Mouse (Mus musculus): Measurements from ENCODE around the gene St3gal2.
A peak's percentile ranks its signal among the peaks of the same experiment; 100 is the strongest.
"Not testable (repeated sequence)": the region's sequence is repeated elsewhere in the genome, so short reads cannot be mapped to it uniquely, and the experiment has no call there.

St3gal2 gene

DNA sequence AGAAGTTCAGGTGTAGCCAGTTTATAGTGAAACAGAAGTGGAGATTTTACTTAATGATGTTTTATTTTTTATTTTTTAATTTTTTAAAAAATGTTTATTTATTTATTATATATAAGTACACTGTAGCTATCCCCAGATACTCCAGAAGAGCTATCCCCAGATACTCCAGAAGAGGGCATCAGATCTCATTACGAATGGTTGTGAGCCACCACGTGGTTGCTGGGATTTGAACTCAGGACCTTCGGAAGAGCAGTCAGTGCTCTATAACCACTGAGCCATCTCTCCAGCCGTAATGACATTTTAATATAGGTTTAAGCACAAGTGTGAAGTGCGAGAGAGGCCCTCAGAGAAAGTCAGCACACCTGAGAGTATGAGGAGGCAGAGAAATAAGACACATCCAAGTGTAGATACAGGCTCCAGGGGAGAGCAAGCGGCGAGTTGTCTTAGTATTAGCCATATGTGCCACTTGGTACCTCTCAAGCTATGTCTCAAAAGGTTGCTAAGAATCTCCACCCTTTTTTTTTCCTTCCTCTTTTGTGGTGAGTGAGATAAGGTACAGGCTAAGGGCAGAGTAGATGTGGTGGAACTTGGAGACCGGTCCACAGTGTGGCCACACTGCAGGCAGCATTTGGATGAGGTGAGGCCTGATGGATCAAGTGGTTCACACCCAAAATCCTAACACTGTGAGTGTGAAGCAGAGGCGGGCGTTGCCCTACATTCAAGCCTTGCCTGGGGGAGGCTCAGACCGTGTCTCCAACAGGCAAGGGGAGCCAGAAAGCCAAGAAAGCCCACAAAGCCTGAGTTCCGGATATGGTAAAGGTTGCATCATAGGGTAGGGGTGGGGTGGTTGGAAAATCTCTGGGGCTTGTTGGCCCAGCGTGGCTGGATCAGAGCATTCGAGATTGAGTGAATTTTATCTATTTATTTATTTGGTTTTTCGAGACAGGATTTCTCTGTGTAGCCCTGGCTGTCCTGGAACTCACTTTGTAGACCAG is 7.8 kb upstream of the St3gal2 start:
- no peak for DNase-seq (ENCODE audit: low spot score in 2 of 2)

DNA sequence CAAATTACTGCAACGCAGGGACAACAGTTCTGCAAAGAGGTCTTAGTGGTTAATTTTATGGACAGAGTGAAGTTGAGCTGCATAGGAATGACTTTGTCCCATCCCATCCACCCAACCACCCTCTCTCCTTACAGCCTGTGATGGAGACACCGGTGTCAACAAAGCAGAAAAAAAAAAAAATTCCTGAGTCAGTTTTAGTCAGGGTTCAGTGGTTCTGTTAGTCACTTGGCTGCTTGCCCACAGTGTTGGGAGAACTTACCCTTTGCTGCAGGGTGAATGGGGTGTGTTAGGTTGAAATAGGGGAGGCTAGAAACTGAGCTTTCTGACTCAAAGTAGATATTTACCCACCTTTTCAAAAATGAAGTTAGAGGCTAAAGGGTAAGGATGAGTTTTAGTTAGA is 2.3 kb upstream of the St3gal2 start:
- no peak for DNase-seq (ENCODE audit: low spot score in 2 of 2)

DNA sequence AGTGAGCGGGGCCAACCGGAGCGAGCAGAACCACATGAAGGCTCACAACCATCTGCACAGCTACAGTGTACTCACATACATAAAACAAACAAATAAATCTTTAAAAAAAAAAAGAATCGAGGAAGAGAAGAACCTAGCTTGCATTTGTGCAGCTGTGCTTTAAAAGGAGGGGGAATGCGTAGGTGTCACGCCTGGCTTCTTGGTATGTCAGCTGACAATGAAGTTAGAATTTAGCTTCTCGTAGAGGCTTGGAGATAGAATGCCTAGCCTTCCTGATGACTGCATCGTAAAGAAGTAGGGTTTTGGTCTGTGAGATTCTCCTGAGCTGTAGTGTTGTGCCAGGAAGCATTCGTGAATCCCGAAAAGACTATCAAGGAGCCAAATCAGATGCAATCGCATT is 1.7 kb upstream of the St3gal2 start:
- DNase-seq (ENCODE audit: low spot score in 2 of 2) = no peak

DNA sequence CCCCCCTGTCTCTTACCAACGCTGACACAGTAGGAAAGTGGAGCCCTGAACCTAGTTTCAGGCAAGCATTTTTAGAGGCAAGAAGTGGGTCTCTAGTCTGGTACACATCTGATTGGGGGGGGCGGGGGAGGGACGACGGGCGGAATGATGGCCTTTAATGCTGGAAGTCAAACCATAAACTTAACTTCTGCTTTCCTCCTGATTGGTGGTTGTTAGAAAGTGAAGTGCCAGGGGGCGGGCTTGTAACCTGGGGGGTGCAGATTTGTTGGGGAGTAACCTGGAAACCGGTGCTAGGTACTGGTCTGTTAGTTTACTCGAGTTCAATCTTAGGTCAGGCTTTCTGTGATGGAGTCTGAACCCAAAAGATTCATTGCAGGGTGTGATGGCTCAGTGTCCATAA is 1.3 kb upstream of the St3gal2 start:
- no peak for DNase-seq (ENCODE audit: low spot score in 2 of 2)

DNA sequence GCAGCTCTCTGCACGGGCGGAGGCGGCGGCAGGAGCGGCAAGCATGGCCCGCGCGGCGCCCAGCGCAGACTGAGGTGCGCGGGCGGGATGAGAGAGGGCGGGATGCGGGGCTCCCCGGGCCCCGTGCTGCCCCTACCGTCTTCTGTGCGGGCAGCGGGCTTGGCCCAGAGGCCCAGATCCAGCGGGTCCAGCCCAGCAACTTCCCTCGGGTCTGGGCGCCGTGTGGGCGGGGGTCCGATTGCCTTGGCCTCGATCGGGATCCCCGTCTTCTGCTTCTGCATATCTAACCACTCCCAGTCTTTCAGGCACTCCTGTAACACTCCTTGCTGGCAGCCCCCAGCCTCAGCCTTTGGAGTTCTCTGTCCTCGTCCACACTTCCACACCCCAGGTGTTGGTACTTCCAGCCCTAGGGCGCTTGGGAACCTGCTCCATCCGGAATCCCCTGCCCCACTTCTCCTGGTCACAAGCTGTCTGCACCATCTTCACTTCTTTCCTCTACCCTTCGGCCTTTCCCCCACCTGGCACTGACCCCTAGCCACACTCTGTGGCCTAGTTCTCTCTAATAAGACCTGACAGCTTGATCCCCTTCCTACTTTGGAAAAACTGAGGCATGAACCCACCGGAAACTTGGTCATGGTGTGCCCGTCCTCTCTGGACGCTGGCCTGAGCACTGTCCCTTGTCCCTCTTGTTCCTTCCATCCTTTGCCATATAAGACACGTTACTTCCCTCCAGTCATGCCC is 480 bp downstream of the St3gal2 start:
- DNase-seq (ENCODE audit: low spot score in 2 of 2) = peak in 1 of 2 experiments; percentile 41

DNA sequence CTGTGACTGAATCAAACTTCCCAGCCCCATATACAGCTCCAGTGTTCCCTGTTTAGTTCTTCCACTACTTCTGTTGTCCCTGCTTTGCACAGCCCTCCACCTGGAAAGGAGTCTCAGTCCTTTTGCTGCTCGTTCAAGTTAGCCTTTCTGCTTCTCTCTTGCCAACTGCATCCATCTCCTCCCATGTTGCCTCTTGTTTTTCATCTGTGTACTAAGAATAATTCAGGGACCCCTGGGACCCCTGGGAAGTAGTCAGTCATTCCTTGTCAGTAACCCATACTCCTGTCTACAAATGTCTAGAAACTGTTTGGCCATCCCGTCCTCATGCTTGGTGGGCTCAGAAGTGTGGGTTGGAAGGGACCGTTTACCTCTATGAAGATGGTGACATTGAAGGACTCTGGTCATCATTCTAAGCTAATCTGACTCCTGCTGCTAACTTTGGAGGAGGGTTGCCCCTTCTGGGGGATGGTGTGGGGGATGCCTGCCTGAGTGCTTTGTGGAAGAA is 1.1 kb downstream of the St3gal2 start:
- no peak for DNase-seq (ENCODE audit: low spot score in 2 of 2)

DNA sequence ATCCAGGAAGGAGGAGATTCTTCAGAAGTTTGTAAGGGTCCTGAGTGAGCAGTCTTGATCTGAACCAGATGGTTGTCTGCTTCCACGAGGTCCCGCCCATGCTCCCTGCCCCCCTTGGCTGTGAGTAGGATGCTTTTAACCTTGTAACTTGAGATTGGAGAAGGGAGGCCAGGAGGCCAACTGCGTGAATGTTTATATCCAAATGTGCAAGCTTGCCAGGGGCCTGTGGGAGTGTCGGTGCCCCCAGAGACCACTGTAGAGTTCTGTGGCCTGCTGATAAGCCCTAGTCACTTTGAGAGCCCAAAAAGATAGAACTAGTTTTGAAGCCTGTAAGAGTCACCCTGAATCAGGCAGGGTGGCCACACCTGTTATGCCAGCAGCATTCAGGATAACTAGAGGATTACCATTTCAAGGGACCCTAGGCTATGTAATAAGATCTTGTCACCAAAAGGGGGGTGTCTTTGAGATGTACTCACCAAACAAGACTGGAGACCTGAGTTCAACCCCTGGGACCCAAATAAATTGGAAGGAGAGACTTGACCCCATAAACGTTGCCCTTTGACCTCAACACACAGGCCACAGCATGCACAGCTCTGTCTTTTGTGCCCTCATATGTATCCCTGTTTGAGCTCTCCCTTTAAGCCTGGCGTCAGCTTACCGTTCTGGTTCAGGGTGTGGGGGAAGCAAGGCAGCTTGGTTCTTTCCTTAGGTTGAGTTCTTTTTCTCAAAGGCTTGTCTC is 1.9 kb downstream of the St3gal2 start:
- no peak for DNase-seq (ENCODE audit: low spot score in 2 of 2)

DNA sequence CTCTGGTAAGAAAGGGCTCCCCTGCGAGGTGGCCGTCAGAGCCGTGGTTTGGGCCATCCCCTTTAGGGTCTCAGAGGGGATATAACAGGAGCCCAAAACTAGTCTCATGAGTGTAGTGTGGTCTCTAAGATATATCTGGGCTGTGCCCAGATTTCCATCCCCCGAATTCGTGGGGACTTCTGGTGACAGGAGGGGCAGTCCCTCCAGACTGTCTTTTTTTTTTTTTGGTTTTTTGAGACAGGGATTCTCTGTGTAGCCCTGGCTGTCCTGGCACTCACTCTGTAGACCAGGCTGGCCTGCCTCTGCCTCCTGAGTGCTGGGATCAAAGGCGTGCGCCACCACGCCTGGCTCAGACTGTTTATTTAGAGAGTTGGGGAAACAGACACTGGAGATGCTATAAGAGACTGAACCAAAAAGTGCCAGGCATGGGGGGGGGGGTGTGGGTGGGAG is 6.0 kb downstream of the St3gal2 start:
- no peak for DNase-seq (ENCODE audit: low spot score in 2 of 2)

DNA sequence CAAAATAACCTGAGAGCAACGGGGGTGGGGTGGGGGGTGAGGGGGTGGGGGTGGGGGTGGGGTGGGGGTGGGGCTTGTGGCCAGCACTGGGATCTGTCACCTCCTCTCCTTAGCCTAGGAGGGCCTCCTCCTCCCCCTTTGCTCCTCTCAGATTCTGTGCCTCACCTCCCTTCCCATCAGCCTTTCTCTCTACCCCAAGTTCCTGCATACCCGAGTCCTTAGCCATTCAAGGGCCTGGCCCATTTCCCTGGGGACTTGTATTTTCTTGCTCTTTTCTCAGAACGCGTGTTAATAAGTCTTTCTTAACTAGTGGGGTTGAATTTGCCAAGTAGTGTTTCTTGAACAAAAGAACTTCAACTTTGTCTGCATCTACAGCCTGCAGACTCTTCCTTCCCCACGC is 7.0 kb downstream of the St3gal2 start:
- no peak for DNase-seq (ENCODE audit: low spot score in 2 of 2)

DNA sequence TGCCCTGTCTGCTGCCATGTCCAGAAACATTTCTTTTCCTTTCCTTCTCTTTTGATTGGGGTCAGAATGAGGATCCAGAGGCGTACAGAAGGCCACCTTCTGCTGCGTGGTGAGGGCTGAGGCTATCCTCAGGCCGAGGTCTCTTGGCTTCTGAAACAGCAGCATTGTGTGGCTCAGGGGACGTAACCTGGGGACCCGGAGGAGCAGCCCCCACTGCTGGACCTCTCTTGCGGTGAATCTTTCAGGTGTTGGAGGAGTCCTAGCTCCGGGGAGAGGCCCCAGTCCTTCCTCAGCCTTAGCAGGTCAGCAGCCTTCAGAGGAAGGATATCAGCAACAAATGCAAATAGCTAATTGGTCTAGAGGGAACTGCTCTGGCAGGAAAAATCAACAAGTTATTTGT is 8.7 kb downstream of the St3gal2 start:
- DNase-seq (ENCODE audit: low spot score in 2 of 2) = no peak

DNA sequence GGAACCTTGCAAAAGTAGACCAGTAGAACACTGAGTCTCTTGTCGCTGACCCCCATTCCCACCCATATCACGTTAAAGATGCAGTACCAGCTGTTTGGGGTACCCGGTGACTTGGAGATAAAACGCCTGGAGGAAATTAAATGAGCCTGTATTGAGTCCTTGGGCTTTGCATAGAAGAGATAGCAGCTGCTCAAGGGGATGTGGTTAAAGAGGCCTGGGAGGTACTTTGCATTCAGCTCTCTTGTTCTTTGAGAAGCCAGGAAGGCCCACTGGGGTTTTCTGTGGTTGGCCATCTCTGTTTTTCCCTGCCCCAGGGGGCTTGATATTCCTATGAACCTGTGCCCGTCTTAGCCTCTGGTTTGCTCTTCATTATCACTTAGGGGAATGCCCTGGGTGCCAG is 9.3 kb downstream of the St3gal2 start:
- DNase-seq (ENCODE audit: low spot score in 2 of 2) = no peak

DNA sequence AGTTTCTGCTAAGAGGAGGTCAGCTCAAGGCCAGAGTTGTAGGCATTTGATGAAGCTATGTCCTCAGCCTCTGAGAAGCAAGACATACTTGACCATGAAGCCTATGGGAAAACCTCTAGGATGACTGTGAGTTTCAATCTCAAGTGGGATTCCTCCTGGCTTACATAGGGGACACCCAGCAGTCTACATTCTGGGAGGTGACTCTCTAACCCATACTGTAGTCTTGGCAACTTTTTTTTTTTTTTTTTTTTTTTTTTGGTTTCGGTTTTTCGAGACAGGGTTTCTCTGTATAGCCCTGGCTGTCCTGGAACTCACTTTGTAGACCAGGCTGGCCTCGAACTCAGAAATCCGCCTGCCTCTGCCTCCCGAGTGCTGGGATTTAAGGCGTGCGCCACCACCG is 9.9 kb downstream of the St3gal2 start:
- DNase-seq (ENCODE audit: low spot score in 2 of 2) = not testable (repeated sequence)

DNA sequence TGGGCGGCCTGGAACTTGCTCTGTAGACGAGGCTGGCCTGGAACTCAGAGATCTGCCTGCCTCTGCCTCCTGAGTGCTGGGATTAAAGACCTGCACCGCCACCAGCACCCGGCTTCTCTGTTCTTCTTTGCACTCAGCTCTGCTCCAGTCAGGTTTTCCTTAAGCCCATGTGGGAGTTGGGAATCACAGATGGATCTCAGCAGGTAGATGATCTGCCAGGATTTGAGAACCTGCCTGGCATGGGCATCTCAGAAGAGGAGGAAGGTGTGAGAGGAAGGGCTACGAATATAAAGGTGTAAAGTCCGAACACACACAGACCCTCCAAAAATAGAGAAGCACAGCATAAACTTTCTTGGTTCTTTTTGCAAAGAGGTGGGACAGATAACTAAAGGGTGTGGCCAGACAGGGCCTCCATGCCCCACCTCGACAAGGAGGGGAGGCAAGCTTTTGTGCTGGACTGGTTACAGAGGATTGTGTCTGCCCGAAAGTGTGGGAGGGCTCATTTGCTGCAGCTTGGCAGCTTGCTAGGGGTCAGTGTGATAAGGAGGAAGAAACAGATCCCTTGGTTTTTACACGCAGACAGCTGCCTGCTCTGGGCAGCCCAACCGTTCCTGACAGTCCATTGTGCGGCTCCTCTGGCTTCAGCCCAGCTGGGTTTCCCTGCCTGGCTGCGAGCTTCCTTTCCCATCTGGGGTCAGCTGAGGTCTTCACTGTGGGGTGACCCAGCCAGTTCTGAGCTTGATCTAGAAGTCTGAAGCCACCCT is 11.6 kb downstream of the St3gal2 start:
- no peak for DNase-seq (ENCODE audit: low spot score in 2 of 2)

DNA sequence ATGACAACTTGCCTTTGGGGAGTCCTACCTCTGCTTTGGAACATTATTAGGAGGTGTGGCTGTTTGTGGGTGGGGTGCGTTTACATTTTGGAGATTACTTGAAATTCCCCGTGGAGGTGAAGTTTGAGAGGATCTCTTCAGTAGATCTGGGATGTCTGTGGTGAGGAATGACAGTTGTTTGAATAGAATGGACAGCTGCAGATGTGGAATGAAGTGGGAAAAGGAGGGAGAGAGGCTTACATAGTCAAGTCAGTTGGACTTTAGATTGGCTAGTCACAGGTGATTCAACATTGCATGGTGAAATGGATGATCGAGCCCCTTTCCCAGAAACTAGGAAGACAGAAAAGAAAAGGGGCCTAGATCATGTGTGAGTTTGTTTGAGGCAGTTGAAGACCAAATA is 12.7 kb downstream of the St3gal2 start:
- no peak for DNase-seq (ENCODE audit: low spot score in 2 of 2)

DNA sequence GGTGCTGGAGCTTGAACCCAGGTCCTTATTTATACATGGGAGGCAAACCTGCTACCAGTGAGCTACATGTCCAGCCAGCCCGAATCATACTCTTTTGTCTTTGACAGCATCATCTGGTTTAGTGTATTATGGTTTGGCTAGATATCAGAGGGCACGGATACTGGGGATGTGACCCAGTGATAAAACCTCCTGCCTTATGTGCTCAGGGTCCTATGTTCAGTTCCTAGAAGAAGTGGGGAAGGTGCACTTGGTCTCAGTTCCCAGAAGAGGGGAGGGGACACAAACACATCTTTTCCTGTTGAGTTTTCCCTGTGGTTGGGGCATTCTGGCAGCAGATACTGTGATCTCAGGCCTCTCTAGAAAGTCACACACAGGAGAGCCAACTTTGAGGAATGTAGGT is 13.6 kb downstream of the St3gal2 start:
- DNase-seq (ENCODE audit: low spot score in 2 of 2) = no peak

DNA sequence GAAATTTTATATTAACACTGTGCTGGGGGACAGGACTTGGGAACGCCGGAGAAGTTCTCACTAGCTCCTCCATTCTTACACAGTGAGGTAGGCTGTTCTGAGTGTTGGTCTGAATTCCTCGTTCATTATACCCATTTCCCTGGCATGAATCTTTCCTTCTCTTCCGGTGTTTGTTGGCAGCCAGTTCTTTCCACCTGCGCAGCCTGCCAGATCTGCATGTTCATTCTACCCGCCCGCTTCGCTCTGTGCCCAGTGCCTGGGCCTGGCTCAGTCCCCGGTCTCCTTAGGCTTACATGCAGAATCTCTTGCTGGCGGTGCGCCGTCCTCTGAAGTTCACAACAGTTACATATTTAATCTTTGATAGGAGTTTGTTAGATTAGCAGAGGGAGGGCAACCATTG is 16.5 kb downstream of the St3gal2 start:
- peak in 1 of 2 experiments; percentile 66 for DNase-seq (ENCODE audit: low spot score in 2 of 2)

DNA sequence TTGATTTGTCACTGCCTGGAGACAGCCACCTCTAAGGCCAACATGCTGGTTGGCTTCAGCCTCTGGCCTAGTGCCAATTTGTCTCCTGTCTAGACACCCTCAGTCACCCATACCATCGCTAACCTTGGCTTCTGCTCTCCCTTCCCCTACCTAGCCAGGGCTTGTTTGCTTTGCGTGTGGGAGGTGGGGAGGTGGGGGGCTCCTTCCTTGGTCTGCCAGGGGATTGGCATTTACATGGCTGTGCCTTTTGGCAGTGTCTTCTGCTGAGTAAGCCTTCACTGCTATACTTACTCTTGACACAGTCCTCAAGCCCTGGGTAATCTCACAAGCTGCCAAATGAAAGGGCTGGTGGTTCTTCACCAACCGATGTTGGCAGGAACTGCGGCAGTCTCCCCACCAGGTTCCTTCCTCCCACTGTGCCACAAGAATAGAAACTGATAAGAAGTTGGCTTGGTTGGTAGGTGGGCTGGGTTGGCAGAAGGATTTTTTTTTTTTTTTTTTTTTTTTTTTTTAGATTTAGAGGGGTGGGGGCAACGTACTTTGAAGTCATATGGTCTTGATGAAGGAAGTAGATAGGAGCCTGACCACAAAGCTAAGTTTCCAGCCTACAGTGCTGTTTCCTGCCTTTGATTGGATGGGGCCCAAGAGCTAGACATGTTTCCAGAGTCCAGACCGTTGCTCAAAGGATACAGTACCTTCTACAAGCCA is 19.3 kb downstream of the St3gal2 start:
- DNase-seq (ENCODE audit: low spot score in 2 of 2) = peak; percentile 76 to 82

DNA sequence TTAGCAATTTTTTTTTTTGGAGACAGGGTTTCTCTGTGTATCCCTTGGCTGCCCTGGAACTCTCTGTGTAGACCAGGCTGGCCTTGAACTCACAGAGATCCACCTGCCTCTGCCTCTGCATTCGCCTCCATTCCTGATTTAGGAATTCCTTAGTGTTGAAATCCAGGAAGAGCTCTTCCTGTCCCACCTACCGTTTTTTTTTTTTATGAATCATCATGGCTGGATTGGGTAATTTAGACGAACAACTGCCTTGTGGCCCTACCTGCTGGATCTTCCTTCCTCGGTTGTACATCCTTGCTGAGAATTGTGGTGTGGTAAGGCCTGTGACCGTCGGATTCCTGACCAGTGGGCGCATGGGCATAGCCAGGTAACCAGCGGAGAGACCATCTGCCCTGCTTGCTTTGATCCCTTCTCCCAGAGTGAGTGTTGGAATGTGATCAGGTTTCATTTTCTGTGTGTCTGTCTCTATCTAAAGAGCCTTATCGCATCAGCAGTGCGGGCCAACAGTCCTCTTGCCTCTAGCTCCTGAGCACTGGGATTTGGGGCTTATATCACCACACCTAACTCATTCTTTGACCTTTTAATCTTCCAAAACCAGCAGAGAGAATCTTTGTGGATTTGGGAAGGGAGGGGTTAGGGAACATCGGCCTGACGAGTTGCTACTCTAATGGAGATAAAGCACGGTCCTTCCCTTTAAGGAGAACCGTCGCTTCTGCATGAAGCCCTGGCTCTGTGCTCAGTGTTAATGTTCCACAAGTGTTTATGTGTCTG is 21.1 kb downstream of the St3gal2 start:
- DNase-seq (ENCODE audit: low spot score in 2 of 2) = no peak

DNA sequence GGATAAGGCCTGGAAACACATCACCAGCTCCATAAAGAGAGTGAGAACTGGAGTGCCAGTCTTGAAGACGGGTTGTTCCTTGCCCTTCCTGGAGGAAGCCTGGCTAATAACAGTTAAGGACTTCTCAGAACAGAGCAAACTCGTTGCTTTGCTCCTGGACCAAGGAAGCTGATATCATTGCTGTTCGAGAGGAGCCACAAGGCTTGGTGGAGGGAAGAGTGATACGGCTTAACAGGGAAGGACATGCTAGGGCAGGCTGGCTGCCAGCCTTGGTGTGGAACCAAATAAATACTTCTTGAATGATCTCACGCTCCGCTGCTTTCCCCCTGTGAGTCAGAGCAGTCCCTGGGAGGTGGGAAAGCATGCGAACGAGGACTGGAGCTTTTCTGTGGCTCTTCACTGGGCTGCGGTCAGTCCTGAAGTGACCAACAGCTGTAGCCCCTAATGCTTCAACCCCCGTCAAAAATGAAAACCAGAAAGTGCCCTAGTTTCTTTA is 21.8 kb downstream of the St3gal2 start:
- DNase-seq (ENCODE audit: low spot score in 2 of 2) = no peak
